ENCODE assay signal across 30 mouse cellular contexts in the genomic region with DNA sequence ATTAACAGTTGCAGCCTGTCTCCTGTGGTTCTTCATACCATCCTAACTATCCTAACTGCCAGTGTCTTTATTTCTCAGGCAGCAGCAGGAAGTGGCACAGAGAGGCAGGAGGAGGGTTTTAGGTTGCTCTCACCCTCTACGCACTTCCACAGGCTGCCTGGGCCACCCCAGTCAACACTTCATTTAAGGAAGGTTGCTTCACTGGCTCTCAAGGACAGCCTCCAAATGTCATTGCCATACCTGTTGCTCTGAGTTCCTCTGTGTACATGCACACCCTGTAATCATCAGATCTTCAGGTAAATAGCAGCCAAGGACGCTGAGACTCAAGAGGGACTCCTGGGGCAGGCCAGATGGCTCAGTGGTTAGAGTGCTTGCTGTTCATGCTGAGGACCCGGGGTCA. TPM values are rescaled to one million over a fixed set of nuclear protein-coding genes. Genes with fewer than 3 reads are reported as not detected.
DNase-seq lines count a peak whose midpoint lies in the region; ATAC-seq and TF ChIP-seq lines count a peak whose summit lies in the region.
"Had no signal": no experiment of that assay in that cellular context is flagged by ENCODE, and none has a peak within 500 bp of the region (broad histone marks: within the 10 kb centered on the region; RNA-seq: fewer than 3 reads in every experiment).

No protein-coding gene starts in this region.

- no peaks in the 10 kb centered on the region for H3K4me1 ChIP-seq in midbrain, embryonic 11.5 days (ENCODE audit: control insufficient read depth, insufficient read depth, low read length)
- H3K4me1 ChIP-seq in midbrain, postnatal 0 days (ENCODE audit: insufficient read depth, low read length), result no peaks in the 10 kb centered on the region
- H3K4me1 ChIP-seq in stomach, postnatal 0 days (replicated peaks; ENCODE audit: control insufficient read depth, insufficient read depth), result no peaks in the 10 kb centered on the region; the same call in 1 of the 2 replicates
- H3K4me1 ChIP-seq in liver, embryonic 11.5 days (replicated peaks; ENCODE audit: control insufficient read depth, insufficient read depth, low read length), result no peaks in the 10 kb centered on the region
- H3K4me1 ChIP-seq: forebrain, embryonic 12.5 days had no signal

- peak; percentile 21 for DNase-seq in gastrocnemius, adult 18-20 months (ENCODE audit: low spot score)
- no peak for DNase-seq in gastrocnemius, postnatal 4 days (ENCODE audit: low spot score in 2 of 2)
- peak; percentile 21 for DNase-seq in midbrain, embryonic 11.5 days (ENCODE audit: low spot score, missing footprints)
- DNase-seq in midbrain, postnatal 0 days (ENCODE audit: low spot score), result no peak
- DNase-seq in stomach, postnatal 0 days (ENCODE audit: low spot score), result peak; percentile 17
- no peak for DNase-seq in liver, embryonic 11.5 days (ENCODE audit: low spot score)
- no peak for DNase-seq in cerebellum, adult 11 months
- DNase-seq: adrenal gland, adult 8-10 months; adrenal gland, postnatal 25 days; cerebellum, adult 2 months; cerebellum, adult 9-11 months; cerebellum, postnatal 36 days; embryo, embryonic 11 days; gastrocnemius, postnatal 14 days; heart, adult 18-20 months; heart, postnatal 14 days; heart, postnatal 4 days had no signal

- WGBS in midbrain, embryonic 11.5 days, result 88% methylated on average over 3 of the region's 3 CpGs
- WGBS in midbrain, postnatal 0 days, result 82% methylated on average over 3 of the region's 3 CpGs
- 75% methylated on average over 3 of the region's 3 CpGs for WGBS in stomach, postnatal 0 days
- 82% methylated on average over 3 of the region's 3 CpGs for WGBS in liver, embryonic 11.5 days

- no peaks in the 10 kb centered on the region for H3K36me3 ChIP-seq in midbrain, embryonic 11.5 days (ENCODE audit: control insufficient read depth, insufficient read depth, low read length)
- H3K36me3 ChIP-seq in midbrain, postnatal 0 days (ENCODE audit: insufficient read depth, low read length), result no peaks in the 10 kb centered on the region
- no peaks in the 10 kb centered on the region for H3K36me3 ChIP-seq in stomach, postnatal 0 days (ENCODE audit: control insufficient read depth, insufficient read depth, low read length)
- no peaks in the 10 kb centered on the region for H3K36me3 ChIP-seq in liver, embryonic 11.5 days (ENCODE audit: control insufficient read depth, insufficient read depth, low read length)
- H3K36me3 ChIP-seq: embryonic facial prominence, embryonic 10.5 days; embryonic facial prominence, embryonic 13.5 days; forebrain, embryonic 12.5 days; forebrain, embryonic 15.5 days; heart, embryonic 10.5 days; heart, embryonic 13.5 days had no signal

- ATAC-seq in midbrain, embryonic 11.5 days (ENCODE audit: low FRiP score), result no peak
- ATAC-seq in midbrain, postnatal 0 days (ENCODE audit: low FRiP score), result no peak
- peak; percentile 28; the same call in 1 of the 2 replicates for ATAC-seq in monocyte, adult 5-6 weeks (replicated peaks; ENCODE audit: insufficient number of reproducible peaks, low FRiP score, low TSS enrichment, poor library complexity, severe bottlenecking)
- no peak for ATAC-seq in stomach, postnatal 0 days (ENCODE audit: low FRiP score, low TSS enrichment)
- ATAC-seq in liver, embryonic 11.5 days (replicated peaks; ENCODE audit: low FRiP score), result no peak
- ATAC-seq: activated CD4-positive, CD25-positive, alpha-beta regulatory T cell, adult 4 months; forebrain, embryonic 15.5 days; hindbrain, postnatal 0 days; inflammation-experienced regulatory T-cells, adult 6 months; intestine, embryonic 16.5 days had no signal

- no peak for TF ChIP-seq EP300 in stomach, postnatal 0 days (optimal IDR thresholded peaks at IDR 0.05)

- H3K9me3 ChIP-seq in midbrain, embryonic 11.5 days (ENCODE audit: control insufficient read depth, low read length), result no peaks in the 10 kb centered on the region
- no peaks in the 10 kb centered on the region for H3K9me3 ChIP-seq in midbrain, postnatal 0 days (ENCODE audit: low read length)
- no peaks in the 10 kb centered on the region for H3K9me3 ChIP-seq in stomach, postnatal 0 days (ENCODE audit: control insufficient read depth, low read length)
- H3K9me3 ChIP-seq in liver, embryonic 11.5 days (ENCODE audit: control insufficient read depth, low read length), result no peaks in the 10 kb centered on the region
- H3K9me3 ChIP-seq: embryonic facial prominence, embryonic 10.5 days; embryonic facial prominence, embryonic 13.5 days; forebrain, embryonic 12.5 days; forebrain, embryonic 15.5 days; heart, embryonic 10.5 days; heart, embryonic 13.5 days had no signal

- TF ChIP-seq CTCF in midbrain, postnatal 0 days (IDR thresholded peaks at IDR 0.05), result no peak
- no peak for TF ChIP-seq CTCF in stomach, postnatal 0 days (IDR thresholded peaks at IDR 0.05; ENCODE audit: low read depth)

- H3K4me3 ChIP-seq in midbrain, embryonic 11.5 days (ENCODE audit: low read depth, low read length), result no peak overlapping the region
- no peak overlapping the region for H3K4me3 ChIP-seq in midbrain, postnatal 0 days (ENCODE audit: low read depth, low read length)
- no peak overlapping the region for H3K4me3 ChIP-seq in stomach, postnatal 0 days (ENCODE audit: low read depth, low read length)
- no peak overlapping the region for H3K4me3 ChIP-seq in liver, embryonic 11.5 days (ENCODE audit: low read depth, low read length)
- H3K4me3 ChIP-seq: embryonic facial prominence, embryonic 10.5 days; embryonic facial prominence, embryonic 13.5 days; erythroblast, embryonic 14.5 days; forebrain, embryonic 12.5 days; forebrain, embryonic 15.5 days; heart, embryonic 10.5 days; heart, embryonic 13.5 days had no signal

- no peak overlapping the region for H3K27ac ChIP-seq in midbrain, embryonic 11.5 days (ENCODE audit: low read depth, low read length)
- no peak overlapping the region for H3K27ac ChIP-seq in midbrain, postnatal 0 days (ENCODE audit: low read depth, low read length)
- peak overlapping the region; percentile 78; the same call in 1 of the 2 replicates for H3K27ac ChIP-seq in stomach, postnatal 0 days (replicated peaks)
- no peak overlapping the region for H3K27ac ChIP-seq in liver, embryonic 11.5 days (ENCODE audit: low read depth, low read length)
- H3K27ac ChIP-seq: embryonic facial prominence, embryonic 10.5 days; embryonic facial prominence, embryonic 13.5 days; forebrain, embryonic 12.5 days; forebrain, embryonic 15.5 days; heart, embryonic 10.5 days; heart, embryonic 13.5 days; hindbrain, embryonic 14.5 days; hindbrain, postnatal 0 days had no signal

- H3K4me2 ChIP-seq in midbrain, embryonic 11.5 days, result no peak overlapping the region
- H3K4me2 ChIP-seq in midbrain, postnatal 0 days (ENCODE audit: low read depth, low read length, poor library complexity, severe bottlenecking), result no peak overlapping the region
- H3K4me2 ChIP-seq in stomach, postnatal 0 days (replicated peaks; ENCODE audit: low read depth), result no peak overlapping the region
- H3K4me2 ChIP-seq in liver, embryonic 11.5 days, result no peak overlapping the region
- H3K4me2 ChIP-seq: embryonic facial prominence, embryonic 13.5 days; forebrain, embryonic 12.5 days; forebrain, embryonic 15.5 days; heart, embryonic 13.5 days; hindbrain, embryonic 14.5 days had no signal

- H3K9ac ChIP-seq in midbrain, embryonic 11.5 days (ENCODE audit: low read length), result no peak overlapping the region
- H3K9ac ChIP-seq in midbrain, postnatal 0 days (replicated peaks; ENCODE audit: low read length, poor library complexity, severe bottlenecking), result no peak overlapping the region
- no peak overlapping the region for H3K9ac ChIP-seq in stomach, postnatal 0 days (ENCODE audit: low read length)
- H3K9ac ChIP-seq in liver, embryonic 11.5 days (ENCODE audit: low read depth, low read length), result no peak overlapping the region
- H3K9ac ChIP-seq: embryonic facial prominence, embryonic 13.5 days; forebrain, embryonic 12.5 days; forebrain, embryonic 15.5 days; heart, embryonic 13.5 days; hindbrain, embryonic 14.5 days had no signal

- no peaks in the 10 kb centered on the region for H3K27me3 ChIP-seq in midbrain, embryonic 11.5 days (ENCODE audit: control insufficient read depth, insufficient read depth, low read length)
- no peaks in the 10 kb centered on the region for H3K27me3 ChIP-seq in midbrain, postnatal 0 days (ENCODE audit: insufficient read depth, low read length)
- H3K27me3 ChIP-seq in stomach, postnatal 0 days (ENCODE audit: control insufficient read depth, insufficient read depth, low read length), result no peaks in the 10 kb centered on the region
- no peaks in the 10 kb centered on the region for H3K27me3 ChIP-seq in liver, embryonic 11.5 days (replicated peaks; ENCODE audit: control insufficient read depth, insufficient read depth, low read length)
- H3K27me3 ChIP-seq: embryonic facial prominence, embryonic 13.5 days; forebrain, embryonic 12.5 days; forebrain, embryonic 15.5 days; heart, embryonic 13.5 days had no signal

RNA-seq across cellular contexts. Expression of gene Sgk1, which starts 31.7 kb away (rescaled TPM):
- 100 to 1,000 TPM; 151 to 192 TPM for total RNA-seq in gastrocnemius, adult 18-20 months (2021)
- total RNA-seq in gastrocnemius, postnatal 4 days (2021), result 10 to 100 TPM; 58.2 to 81.3 TPM
- 20.8 and 25.7 TPM in 2 replicates for polyA plus RNA-seq in midbrain, embryonic 11.5 days (2014; fragmentation: Nextera tagmentation; extraction: Ambion mirVana)
- 65.4 and 92.2 TPM in 2 replicates for total RNA-seq in midbrain, postnatal 0 days (2014; rRNA removed)
- polyA plus RNA-seq in midbrain, postnatal 0 days (2015; fragmentation: Nextera tagmentation; extraction: Ambion mirVana), result 46.6 and 48.9 TPM in 2 replicates
- 323 to 475 TPM (median 431 TPM) in 3 replicates for total RNA-seq in monocyte, adult 5-6 weeks (2017)
- polyA plus RNA-seq in stomach, postnatal 0 days (2015; fragmentation: Nextera tagmentation; extraction: Ambion mirVana), result 60.0 and 73.1 TPM in 2 replicates
- 20.2 and 21.2 TPM in 2 replicates for polyA plus RNA-seq in liver, embryonic 11.5 days (2014; fragmentation: Nextera tagmentation; extraction: Ambion mirVana)

Comparison
In these comparisons a context has a peak if more than half of its experiments do, and no peak if none do; other contexts are left out.
1. DNase-seq: peak in gastrocnemius, adult 18-20 months (single experiment), midbrain, embryonic 11.5 days (single experiment) and stomach, postnatal 0 days (single experiment); none in gastrocnemius, postnatal 4 days (0 of 2), midbrain, postnatal 0 days (single experiment), liver, embryonic 11.5 days (single experiment) and cerebellum, adult 11 months (single experiment).